Mouse (Mus musculus): ENCODE measurements around the gene Bcap29.

- TF ChIP-seq CTCF (IDR thresholded peaks at IDR 0.05; ENCODE audit: low read depth, low read length) (no peak), POLR2A (IDR thresholded peaks at IDR 0.05; ENCODE audit: extremely low read depth, insufficient read depth, low read length) (no peak)
These were observed 92.9 kb downstream of the Bcap29 start for GRCm38 (mm10) chr12:31541541-31541940.

All from liver, adult 2 months (tissue).